Comparison of ENCODE assay signal across 13 mouse cellular contexts in the genomic region with DNA sequence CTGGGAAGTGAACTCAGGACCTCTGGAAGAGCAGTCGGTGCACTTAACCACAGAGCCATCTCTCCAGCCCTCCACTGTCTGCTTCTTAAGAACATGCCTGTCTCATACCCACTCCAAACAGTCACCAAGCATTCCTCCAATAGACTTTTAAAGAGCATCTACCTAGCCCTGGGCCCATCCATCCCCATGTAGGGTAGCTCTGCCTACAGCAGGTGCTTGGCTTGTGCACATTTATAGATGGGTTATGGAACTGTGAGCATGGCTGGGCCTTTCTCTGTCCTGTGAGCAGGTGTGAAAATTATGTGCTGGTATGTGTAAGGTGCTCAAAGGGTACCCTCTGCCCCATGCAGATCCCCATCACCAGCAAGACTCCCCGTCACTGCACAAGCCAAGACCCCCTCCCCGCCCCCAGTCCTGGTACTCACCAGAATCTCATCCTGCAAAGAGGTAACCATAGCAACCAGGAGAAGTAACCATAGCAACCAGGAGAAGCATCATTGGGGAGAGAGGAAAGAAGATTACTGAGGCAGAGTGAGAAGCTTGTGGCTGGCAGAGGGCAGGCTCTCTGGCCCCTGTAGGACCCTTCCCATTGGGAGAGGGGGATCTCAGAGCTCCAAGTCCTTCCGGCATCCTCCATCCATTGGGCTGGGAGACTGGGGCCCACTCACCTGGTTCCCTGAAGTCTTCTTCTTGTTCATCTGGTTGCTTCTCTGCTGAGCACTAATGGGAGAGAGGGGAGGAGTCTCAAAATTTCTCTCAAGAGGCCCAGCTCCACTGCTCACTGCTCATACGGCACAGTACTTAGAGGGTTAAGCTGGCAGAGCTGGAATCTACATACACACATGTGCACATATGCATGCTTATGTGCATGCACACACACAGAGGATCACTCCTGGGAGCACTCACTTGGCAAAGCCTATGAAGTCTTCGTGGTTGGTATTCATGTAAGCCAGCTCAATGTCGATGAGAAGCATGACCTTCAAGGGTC. TPM values are rescaled to one million over a fixed set of nuclear protein-coding genes. Genes with fewer than 3 reads are reported as not detected.
DNase-seq lines count a peak whose midpoint lies in the region; ATAC-seq and TF ChIP-seq lines count a peak whose summit lies in the region.
"Had no signal": no experiment of that assay in that cellular context is flagged by ENCODE, and none has a peak within 500 bp of the region (broad histone marks: within the 10 kb centered on the region; RNA-seq: fewer than 3 reads in every experiment).

No protein-coding gene starts in this region.

- no peak for TF ChIP-seq POLR2A in brain, embryonic 14.5 days (IDR thresholded peaks at IDR 0.05; ENCODE audit: borderline replicate concordance, extremely low read depth, insufficient read depth, insufficient read length, poor library complexity, severe bottlenecking)

- no peak overlapping the region for H3K9ac ChIP-seq in forebrain, embryonic 16.5 days (replicated peaks; ENCODE audit: low read depth, low read length)
- H3K9ac ChIP-seq in midbrain, embryonic 12.5 days (replicated peaks) = no peak overlapping the region
- H3K9ac ChIP-seq: stomach, embryonic 15.5 days had no signal

- DNase-seq in brain, adult 2 months (ENCODE audit: low read depth, low spot score) = peak; percentile 81
- peak; percentile 94 for DNase-seq in brain, embryonic 14.5 days (ENCODE audit: low read depth)
- DNase-seq in liver = no peak
- DNase-seq in frontal cortex, postnatal 36 days (ENCODE audit: low spot score in 2 of 2) = no peak
- DNase-seq: adrenal gland, postnatal 14 days; heart, adult 11 months; kidney, adult 8-10 months; lung, postnatal 14 days had no signal

- TF ChIP-seq CTCF in brain, embryonic 14.5 days (IDR thresholded peaks at IDR 0.05; ENCODE audit: borderline replicate concordance, extremely low read depth, insufficient read depth, insufficient read length) = no peak

- H3K27ac ChIP-seq in forebrain, embryonic 16.5 days (ENCODE audit: low read length) = peak overlapping the region; percentile 84
- H3K27ac ChIP-seq in midbrain, embryonic 12.5 days (replicated peaks) = peak overlapping the region; percentile 81

- peak overlapping the region; percentile 17; the same call in 1 of the 2 replicates for H3K4me2 ChIP-seq in forebrain, embryonic 16.5 days (ENCODE audit: low read length)
- peak overlapping the region; percentile 28 for H3K4me2 ChIP-seq in midbrain, embryonic 12.5 days (replicated peaks)
- H3K4me2 ChIP-seq: liver, embryonic 11.5 days; stomach, embryonic 15.5 days had no signal

- peaks cover 16% of the 10 kb centered on the region for H3K4me1 ChIP-seq in forebrain, embryonic 16.5 days (replicated peaks; ENCODE audit: control insufficient read depth, insufficient read depth, low read length)
- peaks cover 35% of the 10 kb centered on the region for H3K4me1 ChIP-seq in midbrain, embryonic 12.5 days

- no peak overlapping the region for H3K4me3 ChIP-seq in forebrain, embryonic 16.5 days (replicated peaks; ENCODE audit: low read length)
- H3K4me3 ChIP-seq in midbrain, embryonic 12.5 days = no peak overlapping the region
- H3K4me3 ChIP-seq: stomach, embryonic 15.5 days had no signal

- no peaks in the 10 kb centered on the region for H3K27me3 ChIP-seq in forebrain, embryonic 16.5 days (replicated peaks; ENCODE audit: control insufficient read depth, insufficient read depth, low read length)
- peaks cover 9% of the 10 kb centered on the region for H3K27me3 ChIP-seq in midbrain, embryonic 12.5 days
- H3K27me3 ChIP-seq: stomach, embryonic 15.5 days had no signal

- 55% methylated on average over 7 of the region's 7 CpGs for WGBS in forebrain, embryonic 16.5 days
- WGBS in midbrain, embryonic 12.5 days = 55% methylated on average over 7 of the region's 7 CpGs

- no peaks in the 10 kb centered on the region for H3K9me3 ChIP-seq in forebrain, embryonic 16.5 days (ENCODE audit: control insufficient read depth, low read length)
- no peaks in the 10 kb centered on the region for H3K9me3 ChIP-seq in midbrain, embryonic 12.5 days
- H3K9me3 ChIP-seq: stomach, embryonic 15.5 days had no signal

- ATAC-seq in forebrain, embryonic 16.5 days = peak; percentile 79
- peak; percentile 72 for ATAC-seq in midbrain, embryonic 12.5 days (ENCODE audit: low FRiP score, low read depth)
- no peak for ATAC-seq in granulocyte monocyte progenitor cell, adult 5-6 weeks (replicated peaks; ENCODE audit: poor library complexity, severe bottlenecking)

- H3K36me3 ChIP-seq in forebrain, embryonic 16.5 days (ENCODE audit: control insufficient read depth, insufficient read depth) = no peaks in the 10 kb centered on the region
- no peaks in the 10 kb centered on the region for H3K36me3 ChIP-seq in midbrain, embryonic 12.5 days
- H3K36me3 ChIP-seq: stomach, embryonic 15.5 days had no signal

RNA-seq across cellular contexts. Expression of a gene that starts 29.1 kb away (rescaled TPM):
- 225 and 268 TPM in 2 replicates for polyA plus RNA-seq in brain, embryonic 14.5 days (2012; rRNA removed)
- 64.3 and 64.6 TPM in 2 replicates for polyA plus RNA-seq in forebrain, embryonic 16.5 days (2015; fragmentation: Nextera tagmentation; extraction: Ambion mirVana)
- 61.5 TPM in 2 replicates for polyA plus RNA-seq in midbrain, embryonic 12.5 days (2016; fragmentation: Nextera tagmentation; extraction: Ambion mirVana)
- total RNA-seq in granulocyte monocyte progenitor cell, adult 5-6 weeks (2014; fragmentation: Nextera tagmentation) = 80.5 and 92.0 TPM in 2 replicates
- 50.8 and 52.0 TPM in 2 replicates for total RNA-seq in granulocyte monocyte progenitor cell, adult 5-6 weeks (2017)

RNA-seq across cellular contexts. Expression of a gene that starts 30.1 kb away (rescaled TPM):
- 189 and 292 TPM in 2 replicates for polyA plus RNA-seq in brain, embryonic 14.5 days (2012; rRNA removed)
- polyA plus RNA-seq in forebrain, embryonic 16.5 days (2015; fragmentation: Nextera tagmentation; extraction: Ambion mirVana) = 26.9 and 38.4 TPM in 2 replicates
- 26.3 and 30.5 TPM in 2 replicates for polyA plus RNA-seq in midbrain, embryonic 12.5 days (2016; fragmentation: Nextera tagmentation; extraction: Ambion mirVana)
- total RNA-seq in granulocyte monocyte progenitor cell, adult 5-6 weeks (2014; fragmentation: Nextera tagmentation) = 0.85 TPM in 1 of 2 replicates, not detected in the other
- total RNA-seq in granulocyte monocyte progenitor cell, adult 5-6 weeks (2017) = not detected in 2 replicates

RNA-seq across cellular contexts. Expression of a gene that starts 35.2 kb away (rescaled TPM):
- 296 and 327 TPM in 2 replicates for polyA plus RNA-seq in brain, embryonic 14.5 days (2012; rRNA removed)
- 362 and 368 TPM in 2 replicates for polyA plus RNA-seq in forebrain, embryonic 16.5 days (2015; fragmentation: Nextera tagmentation; extraction: Ambion mirVana)
- polyA plus RNA-seq in midbrain, embryonic 12.5 days (2016; fragmentation: Nextera tagmentation; extraction: Ambion mirVana) = 368 and 371 TPM in 2 replicates
- 283 and 409 TPM in 2 replicates for total RNA-seq in granulocyte monocyte progenitor cell, adult 5-6 weeks (2014; fragmentation: Nextera tagmentation)
- total RNA-seq in granulocyte monocyte progenitor cell, adult 5-6 weeks (2017) = 384 and 442 TPM in 2 replicates

RNA-seq across cellular contexts. Expression of a gene that starts 35.9 kb away (rescaled TPM):
- polyA plus RNA-seq in brain, embryonic 14.5 days (2012; rRNA removed) = 42.9 and 54.6 TPM in 2 replicates
- polyA plus RNA-seq in forebrain, embryonic 16.5 days (2015; fragmentation: Nextera tagmentation; extraction: Ambion mirVana) = 29.4 and 29.8 TPM in 2 replicates
- 28.0 and 28.2 TPM in 2 replicates for polyA plus RNA-seq in midbrain, embryonic 12.5 days (2016; fragmentation: Nextera tagmentation; extraction: Ambion mirVana)
- total RNA-seq in granulocyte monocyte progenitor cell, adult 5-6 weeks (2014; fragmentation: Nextera tagmentation) = 32.2 and 38.0 TPM in 2 replicates
- total RNA-seq in granulocyte monocyte progenitor cell, adult 5-6 weeks (2017) = 49.7 and 50.9 TPM in 2 replicates

RNA-seq across cellular contexts. Expression of a gene that starts 58.7 kb away (rescaled TPM):
- 101 and 114 TPM in 2 replicates for polyA plus RNA-seq in brain, embryonic 14.5 days (2012; rRNA removed)
- polyA plus RNA-seq in forebrain, embryonic 16.5 days (2015; fragmentation: Nextera tagmentation; extraction: Ambion mirVana) = 67.8 and 77.7 TPM in 2 replicates
- polyA plus RNA-seq in midbrain, embryonic 12.5 days (2016; fragmentation: Nextera tagmentation; extraction: Ambion mirVana) = 57.5 and 61.1 TPM in 2 replicates
- 11.7 and 20.7 TPM in 2 replicates for total RNA-seq in granulocyte monocyte progenitor cell, adult 5-6 weeks (2014; fragmentation: Nextera tagmentation)
- total RNA-seq in granulocyte monocyte progenitor cell, adult 5-6 weeks (2017) = 5.5 and 11.2 TPM in 2 replicates

Comparison
In these comparisons a context has a peak if more than half of its experiments do, and no peak if none do; other contexts are left out.
1. DNase-seq: peak in brain, adult 2 months (single experiment) and brain, embryonic 14.5 days (single experiment); none in liver (single experiment) and frontal cortex, postnatal 36 days (0 of 2).